Mouse (Mus musculus) lung, embryonic 16.5 days (tissue): ENCODE data around the gene Dab2ip. TPM values are rescaled to one million over a fixed set of nuclear protein-coding genes. Genes with fewer than 3 reads are reported as not detected.

Source experiments
- ATAC-seq: fragments of 200-750 bp; cut with Nextera tagmentation; 2 replicates; pipeline ENCODE4 v1.8.0; 2017; ENCODE audit warnings: low read depth, mild to moderate bottlenecking, moderate library complexity
- H3K27ac ChIP-seq: fragments of 300-500 bp; sonication (generic); 2 replicates; pipeline ENCODE4 v1.5.1; 2014; ENCODE audit warnings: mild to moderate bottlenecking, control low read depth, low read length
- H3K27me3 ChIP-seq: fragments of 300-500 bp; sonication (generic); 2 replicates; pipeline ENCODE4 v1.6.1; 2014; ENCODE audit warnings: low read depth, low read length, mixed read lengths; ENCODE audit not compliant: control insufficient read depth, insufficient read depth
- H3K36me3 ChIP-seq: fragments of 300-500 bp; sonication (generic); 2 replicates; pipeline ENCODE4 v1.6.1; 2014; ENCODE audit warnings: low read length; ENCODE audit not compliant: control insufficient read depth, insufficient read depth
- H3K4me1 ChIP-seq: fragments of 300-500 bp; sonication (generic); replicated peaks from 2 replicates; pipeline ENCODE4 v1.6.1; 2014; ENCODE audit warnings: low read length, mixed read lengths; ENCODE audit not compliant: control insufficient read depth, insufficient read depth
- H3K4me2 ChIP-seq: fragments of 300-500 bp; sonication (generic); 2 replicates; pipeline ENCODE4 v1.6.1; 2014; ENCODE audit warnings: low read depth, low read length, control low read depth
- H3K4me3 ChIP-seq: fragments of 300-500 bp; sonication (generic); 2 replicates; pipeline ENCODE4 v1.5.1; 2014; ENCODE audit warnings: mild to moderate bottlenecking, low read length, control low read depth
- H3K9ac ChIP-seq: fragments of 300-500 bp; sonication (generic); 2 replicates; pipeline ENCODE4 v1.6.1; 2014; ENCODE audit warnings: low read length, control low read depth
- H3K9me3 ChIP-seq: fragments of 300-500 bp; sonication (generic); 2 replicates; pipeline ENCODE4 v1.6.1; 2016; ENCODE audit warnings: low read length; ENCODE audit not compliant: control insufficient read depth
- WGBS: fragments of 180-500 bp; shearing (Covaris S2); extraction: QIAGEN DNeasy Blood & Tissue Kit; methylation state at CpG from one replicate; pipeline ENCODE4 v1.1.7; 2014; 5-methylcytosine and 5-hydroxymethylcytosine counted together
- polyA plus RNA-seq: library from polyadenylated mRNA; unstranded; fragments of >200 nt; fragmentation: Nextera tagmentation; extraction: Ambion mirVana; gene quantifications from 2 replicates; pipeline ENCODE4 v1.2.1, GENCODE M21; 2015

Gene Dab2ip
- polyA plus RNA-seq, 1 experiment from 2014 or later: 34.2 TPM

GRCm38 (mm10) chr2:35529086-35529485 lies 29.0 kb upstream of the Dab2ip start:
- H3K27me3 ChIP-seq: no peaks in the 10 kb centered on the region
- H3K27ac ChIP-seq: no peak overlapping the region
- no peaks in the 10 kb centered on the region for H3K4me1 ChIP-seq
- no peak overlapping the region for H3K9ac ChIP-seq
- no peak for ATAC-seq
- H3K4me3 ChIP-seq: no peak overlapping the region
- no peaks in the 10 kb centered on the region for H3K36me3 ChIP-seq
- no peak overlapping the region for H3K4me2 ChIP-seq
- 77% methylated on average over 2 of the region's 2 CpGs for WGBS
- H3K9me3 ChIP-seq: no peaks in the 10 kb centered on the region

- Histone ChIP-seq H3K9me3 (no peaks in the 10 kb centered on the region), H3K27ac (no peak overlapping the region), H3K9ac (no peak overlapping the region), H3K27me3 (no peaks in the 10 kb centered on the region), H3K4me3 (no peak overlapping the region), H3K4me2 (no peak overlapping the region), H3K36me3 (no peaks in the 10 kb centered on the region), H3K4me1 (no peaks in the 10 kb centered on the region)
- ATAC-seq: no peak
- 55% methylated on average over 4 of the region's 4 CpGs for WGBS
Measured at GRCm38 (mm10) chr2:35529856-35530255, 28.2 kb upstream of the Dab2ip start.

GRCm38 (mm10) chr2:35530732-35531131 lies 27.3 kb upstream of the Dab2ip start:
- ATAC-seq: no peak
- no peaks in the 10 kb centered on the region for H3K4me1 ChIP-seq
- no peaks in the 10 kb centered on the region for H3K36me3 ChIP-seq
- H3K9me3 ChIP-seq: no peaks in the 10 kb centered on the region
- H3K4me2 ChIP-seq: no peak overlapping the region
- 76% methylated on average over 10 of the region's 10 CpGs for WGBS
- H3K9ac ChIP-seq: no peak overlapping the region
- no peaks in the 10 kb centered on the region for H3K27me3 ChIP-seq
- H3K27ac ChIP-seq: no peak overlapping the region
- no peak overlapping the region for H3K4me3 ChIP-seq

GRCm38 (mm10) chr2:35533646-35534045 lies 24.4 kb upstream of the Dab2ip start:
- 0 out of 2 replicates have a peak, but pooled peaks have one; percentile 36 for ATAC-seq
- Histone ChIP-seq H3K36me3 (no peaks in the 10 kb centered on the region), H3K9me3 (no peaks in the 10 kb centered on the region), H3K27me3 (no peaks in the 10 kb centered on the region), H3K4me1 (no peaks in the 10 kb centered on the region), H3K27ac (no peak overlapping the region), H3K9ac (no peak overlapping the region), H3K4me2 (no peak overlapping the region), H3K4me3 (no peak overlapping the region)
- 57% methylated on average over 9 of the region's 9 CpGs for WGBS

- Histone ChIP-seq H3K9ac (peak overlapping the region; percentile 14; the same call in 1 of the 2 replicates), H3K4me3 (no peak overlapping the region), H3K27me3 (no peaks in the 10 kb centered on the region), H3K27ac (0 out of 2 replicates have a peak overlapping the region, but pooled peaks have one; percentile 30), H3K4me1 (peaks cover 4% of the 10 kb centered on the region; the same call in 1 of the 2 replicates), H3K4me2 (peak overlapping the region; percentile 7; the same call in 1 of the 2 replicates), H3K36me3 (no peaks in the 10 kb centered on the region), H3K9me3 (no peaks in the 10 kb centered on the region)
- ATAC-seq: peak; percentile 69
- 6% methylated on average over 13 of the region's 13 CpGs for WGBS
Measured at GRCm38 (mm10) chr2:35539276-35539972, 18.6 kb upstream of the Dab2ip start.

- 9% methylated on average over 4 of the region's 4 CpGs for WGBS
- Histone ChIP-seq H3K27me3 (no peaks in the 10 kb centered on the region), H3K4me3 (no peak overlapping the region), H3K27ac (no peak overlapping the region), H3K4me2 (no peak overlapping the region), H3K9me3 (no peaks in the 10 kb centered on the region), H3K36me3 (no peaks in the 10 kb centered on the region), H3K9ac (no peak overlapping the region), H3K4me1 (peaks cover 11% of the 10 kb centered on the region)
- no peak for ATAC-seq
Measured at GRCm38 (mm10) chr2:35540798-35541197, 17.3 kb upstream of the Dab2ip start.

GRCm38 (mm10) chr2:35544717-35545116 lies 13.3 kb upstream of the Dab2ip start:
- ATAC-seq: peak; percentile 72
- Histone ChIP-seq H3K36me3 (no peaks in the 10 kb centered on the region), H3K9ac (peak overlapping the region; percentile 49), H3K4me2 (peak overlapping the region; percentile 52), H3K4me1 (peaks cover 7% of the 10 kb centered on the region), H3K27ac (no peak overlapping the region), H3K9me3 (no peaks in the 10 kb centered on the region), H3K27me3 (no peaks in the 10 kb centered on the region), H3K4me3 (peak overlapping the region; percentile 17)
- WGBS: 6% methylated on average over 14 of the region's 14 CpGs

- peaks cover 7% of the 10 kb centered on the region for H3K4me1 ChIP-seq
- H3K9ac ChIP-seq: peak overlapping the region; percentile 49
- peak; percentile 77 for ATAC-seq
- 24% methylated on average over 7 of the region's 7 CpGs for WGBS
- no peak overlapping the region for H3K27ac ChIP-seq
- H3K4me3 ChIP-seq: peak overlapping the region; percentile 17
- peak overlapping the region; percentile 52 for H3K4me2 ChIP-seq
- H3K27me3 ChIP-seq: no peaks in the 10 kb centered on the region
- H3K36me3 ChIP-seq: no peaks in the 10 kb centered on the region
- H3K9me3 ChIP-seq: no peaks in the 10 kb centered on the region
Measured at GRCm38 (mm10) chr2:35545125-35545590, 12.9 kb upstream of the Dab2ip start.

- Histone ChIP-seq H3K4me1 (peaks cover 7% of the 10 kb centered on the region), H3K27me3 (no peaks in the 10 kb centered on the region), H3K27ac (no peak overlapping the region), H3K36me3 (no peaks in the 10 kb centered on the region), H3K4me3 (no peak overlapping the region), H3K4me2 (no peak overlapping the region), H3K9ac (no peak overlapping the region), H3K9me3 (no peaks in the 10 kb centered on the region)
- ATAC-seq: no peak
- 80% methylated on average over 6 of the region's 6 CpGs for WGBS
Measured at GRCm38 (mm10) chr2:35546462-35546861, 11.6 kb upstream of the Dab2ip start.
